Mouse (Mus musculus): ENCODE measurements around the gene Tollip.

GRCm38 (mm10) chr7:141892151-141892550 lies 26.2 kb downstream of the Tollip start:
- no peak for TF ChIP-seq ZC3H11A (IDR thresholded peaks at IDR 0.05; ENCODE audit: borderline replicate concordance, low read depth, low read length)
- TF ChIP-seq ZNF384 (IDR thresholded peaks at IDR 0.05; ENCODE audit: low read depth, low read length), result no peak

Measured in ES-E14 (cell line).